Mouse (Mus musculus) midbrain, embryonic 14.5 days (tissue): ENCODE data around the gene Catsper1. TPM values are rescaled to one million over a fixed set of nuclear protein-coding genes. Genes with fewer than 3 reads are reported as not detected.
"Not testable (repeated sequence)": the region's sequence is repeated elsewhere in the genome, so short reads cannot be mapped to it uniquely, and the experiment has no call there.

Source experiments
- ATAC-seq: fragments of 200-750 bp; cut with Nextera tagmentation; 2 replicates; pipeline ENCODE4 v1.8.0; 2017; ENCODE audit warnings: moderate number of reproducible peaks, moderate library complexity; ENCODE audit not compliant: low FRiP score, low TSS enrichment
- DNase-seq: peaks from one replicate; pipeline ENCODE4 v3.0.0-alpha.2; 2015
- H3K27ac ChIP-seq: fragments of 300-500 bp; sonication (generic); replicated peaks from 2 replicates; pipeline ENCODE4 v1.5.1; 2014; ENCODE audit warnings: mild to moderate bottlenecking, low read depth, low read length, moderate library complexity
- H3K27me3 ChIP-seq: fragments of 300-500 bp; sonication (generic); 2 replicates; pipeline ENCODE4 v1.6.1; 2014; ENCODE audit warnings: low read length, control low read depth, mixed read lengths; ENCODE audit not compliant: control insufficient read depth, insufficient read depth
- H3K36me3 ChIP-seq: fragments of 300-500 bp; sonication (generic); 2 replicates; pipeline ENCODE4 v1.6.1; 2014; ENCODE audit warnings: low read length, control low read depth; ENCODE audit not compliant: control insufficient read depth, insufficient read depth
- H3K4me1 ChIP-seq: fragments of 300-500 bp; sonication (generic); 2 replicates; pipeline ENCODE4 v1.6.1; 2014; ENCODE audit warnings: mild to moderate bottlenecking, antibody characterized with exemption, low read length, control low read depth; ENCODE audit not compliant: control insufficient read depth, insufficient read depth
- H3K4me2 ChIP-seq: fragments of 300-500 bp; sonication (generic); 2 replicates; pipeline ENCODE4 v1.6.1; 2014; ENCODE audit warnings: mild to moderate bottlenecking, low read length, moderate library complexity
- H3K4me3 ChIP-seq: fragments of 300-500 bp; sonication (generic); replicated peaks from 2 replicates; pipeline ENCODE4 v1.5.1; 2014; ENCODE audit warnings: low read depth, low read length
- H3K9ac ChIP-seq: fragments of 300-500 bp; sonication (generic); replicated peaks from 2 replicates; pipeline ENCODE4 v1.6.1; 2014; ENCODE audit warnings: mild to moderate bottlenecking, low read length, moderate library complexity
- H3K9me3 ChIP-seq: fragments of 300-500 bp; sonication (generic); 2 replicates; pipeline ENCODE4 v1.6.1; 2016; ENCODE audit warnings: low read length, control low read depth, mixed read lengths; ENCODE audit not compliant: control insufficient read depth
- WGBS: fragments of 180-500 bp; shearing (Covaris S2); extraction: QIAGEN DNeasy Blood & Tissue Kit; methylation state at CpG from one replicate; pipeline ENCODE4 v1.1.7; 2014; 5-methylcytosine and 5-hydroxymethylcytosine counted together
- polyA plus RNA-seq: library from polyadenylated mRNA; unstranded; fragments of >200 nt; fragmentation: Nextera tagmentation; extraction: Ambion mirVana; gene quantifications from 2 replicates; pipeline ENCODE4 v1.2.1, GENCODE M21; 2014

The Catsper1 gene
- polyA plus RNA-seq, 1 experiment from 2014 or later, result not detected

DNA sequence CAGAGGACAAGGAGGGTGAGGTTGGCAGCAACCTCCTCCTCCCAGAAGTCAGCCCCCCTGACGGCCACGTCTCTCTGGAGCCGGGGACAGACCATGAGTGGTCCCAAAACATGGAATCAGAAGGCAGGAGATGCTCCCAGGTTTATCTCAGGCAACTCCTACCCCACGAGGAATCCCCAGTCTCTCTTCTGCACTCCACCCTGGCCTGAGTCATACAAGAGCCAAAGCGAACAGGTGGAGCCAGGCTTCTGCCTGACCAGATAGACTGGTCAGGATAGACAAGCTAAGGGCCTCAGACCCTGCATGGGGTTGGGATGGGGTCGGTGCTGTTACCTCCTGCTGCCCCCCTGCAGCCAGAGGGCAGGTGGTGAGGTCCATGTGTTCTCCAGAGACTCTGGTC is 12.5 kb downstream of the Catsper1 start:
- 77% methylated on average over 6 of the region's 6 CpGs for WGBS
- DNase-seq (no peak), ATAC-seq (no peak)
- Histone ChIP-seq H3K4me2 (no peak overlapping the region), H3K27me3 (no peaks in the 10 kb centered on the region), H3K36me3 (no peaks in the 10 kb centered on the region), H3K4me1 (peaks cover 5% of the 10 kb centered on the region; the same call in 1 of the 2 replicates), H3K4me3 (no peak overlapping the region), H3K9me3 (no peaks in the 10 kb centered on the region), H3K9ac (no peak overlapping the region), H3K27ac (no peak overlapping the region)

DNA sequence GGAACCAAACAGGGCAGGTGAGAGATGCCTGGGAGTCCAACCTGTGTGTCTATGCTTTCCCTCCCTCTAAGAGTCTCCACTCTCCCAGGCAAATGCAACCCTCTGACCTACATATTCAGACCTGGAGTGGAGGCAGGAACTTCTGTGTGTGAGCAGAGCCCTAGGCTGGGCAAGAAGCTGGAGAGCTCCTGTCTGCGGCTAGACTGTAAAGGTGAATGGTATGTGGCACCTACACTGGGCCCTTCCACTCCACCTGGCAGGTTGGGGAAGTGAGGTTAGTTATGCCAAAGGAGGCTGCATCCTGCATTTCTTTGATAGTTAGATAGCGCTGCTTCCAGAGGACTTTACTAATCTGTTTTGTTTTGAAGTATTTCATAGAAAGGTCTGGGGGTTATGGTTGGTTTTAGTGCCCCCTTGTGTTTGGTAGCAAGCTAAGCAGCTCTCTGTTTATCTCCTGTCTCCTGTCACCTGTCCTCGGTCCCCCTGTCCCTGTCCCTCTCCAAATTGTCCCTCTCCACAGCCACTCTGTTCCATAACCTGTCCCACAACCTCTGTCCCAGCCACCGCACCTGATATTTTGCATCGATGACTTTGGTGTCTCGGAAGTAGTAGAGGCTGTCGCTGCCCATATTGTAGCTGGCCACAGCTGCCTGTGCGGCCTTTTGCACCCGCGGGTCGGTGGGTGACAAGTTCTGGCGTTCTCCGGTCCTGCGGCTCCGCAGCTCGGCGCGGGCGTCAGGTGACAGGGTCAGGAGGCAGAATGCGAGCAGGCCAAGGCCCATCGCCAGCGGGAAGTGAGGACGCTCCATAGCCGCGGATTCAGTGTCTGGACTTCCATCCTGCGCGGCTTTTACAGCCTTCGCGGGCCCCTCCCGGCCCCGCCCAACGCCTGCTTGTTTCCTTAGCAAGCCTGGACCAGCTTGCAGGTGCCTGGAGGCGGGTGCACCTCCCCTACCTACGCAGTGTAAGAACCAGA is 13.3 kb downstream of the Catsper1 start:
- Histone ChIP-seq H3K27ac (no peak overlapping the region), H3K4me3 (peak overlapping the region; percentile 34), H3K27me3 (no peaks in the 10 kb centered on the region), H3K36me3 (no peaks in the 10 kb centered on the region), H3K9me3 (no peaks in the 10 kb centered on the region), H3K4me1 (peaks cover 5% of the 10 kb centered on the region; the same call in 1 of the 2 replicates), H3K4me2 (peak overlapping the region; percentile 60), H3K9ac (peak overlapping the region; percentile 64)
- no peak; the same call in 1 of the 2 replicates for ATAC-seq
- DNase-seq, result peak; percentile 77
- WGBS, result 6% methylated on average over 34 of the region's 34 CpGs

DNA sequence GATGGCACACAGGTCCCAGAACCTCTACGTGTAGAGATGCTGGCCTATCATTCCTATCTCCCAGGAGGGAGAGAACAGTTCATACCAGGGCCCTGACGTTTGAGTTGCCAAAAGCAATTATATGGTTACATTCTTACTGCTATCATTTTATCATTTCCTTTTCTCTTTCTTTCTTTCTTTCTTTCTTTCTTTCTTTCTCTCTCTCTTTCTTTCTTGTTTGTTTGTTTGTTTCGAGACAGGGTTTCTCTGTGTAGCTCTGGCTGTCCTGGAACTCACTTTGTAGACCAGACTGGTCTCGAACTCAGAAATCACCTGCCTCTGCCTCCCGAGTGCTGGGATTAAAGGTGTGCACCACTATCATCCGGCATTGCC is 13.9 kb downstream of the Catsper1 start, which contains the start of gene Cst6:
Gene Cst6, minus strand, starts transcription at position 73 of the 372 bp plus-strand sequence.
- H3K36me3 ChIP-seq, H3K9me3 ChIP-seq, ATAC-seq, H3K4me1 ChIP-seq, DNase-seq, H3K27me3 ChIP-seq, H3K27ac ChIP-seq: not testable (repeated sequence)
- Histone ChIP-seq H3K9ac (peak within 1 kb of the TSS; percentile 64), H3K4me2 (peak within 1 kb of the TSS; percentile 60), H3K4me3 (peak within 1 kb of the TSS; percentile 34)
- 63% methylated on average over 6 of the region's 6 CpGs for WGBS

DNA sequence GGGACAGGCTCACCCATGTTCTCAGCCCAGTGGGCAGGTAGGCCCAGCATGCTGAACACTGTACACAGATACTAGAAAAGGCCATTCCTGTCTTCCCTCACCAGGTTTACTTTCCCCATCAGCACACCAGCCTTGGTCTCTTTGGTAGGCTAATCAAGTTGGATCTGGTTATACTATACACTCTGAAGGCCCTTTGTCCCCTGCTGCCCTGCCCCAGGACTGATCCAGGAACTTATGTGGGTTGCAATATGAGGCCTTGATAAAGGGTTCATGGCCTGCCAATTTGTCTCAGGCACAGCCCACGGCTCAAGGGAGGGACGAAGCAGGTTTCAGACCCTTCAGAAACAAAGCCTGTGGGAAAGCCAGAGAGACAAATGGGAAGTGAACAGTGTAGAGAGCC is 18.1 kb downstream of the Catsper1 start:
- H3K27me3 ChIP-seq, result no peaks in the 10 kb centered on the region
- no peak for ATAC-seq
- 80% methylated on average over 2 of the region's 2 CpGs for WGBS

DNA sequence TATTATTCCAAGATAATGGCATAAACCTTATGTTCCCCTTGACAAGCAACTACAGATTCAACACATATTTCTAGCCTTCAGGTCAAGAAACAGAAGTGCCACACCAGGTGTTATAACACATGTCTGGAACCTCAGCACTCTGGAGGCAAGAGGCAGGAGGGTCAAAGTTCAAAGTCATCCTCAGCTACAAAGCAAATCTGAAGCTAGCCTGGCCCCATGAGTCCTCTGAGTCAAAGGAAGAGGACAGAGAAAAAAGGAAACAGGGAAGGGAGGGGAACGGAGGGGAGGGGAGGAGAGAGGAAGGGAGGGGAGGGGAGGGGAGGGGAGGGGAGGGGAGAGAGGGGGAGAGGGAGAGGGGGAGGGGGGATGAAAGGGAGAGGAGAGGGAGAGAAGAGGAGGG is 20.5 kb downstream of the Catsper1 start:
- Histone ChIP-seq H3K4me1 (no peaks in the 10 kb centered on the region), H3K9ac (no peak overlapping the region), H3K4me3 (no peak overlapping the region), H3K27ac (no peak overlapping the region), H3K27me3 (no peaks in the 10 kb centered on the region), H3K9me3 (no peaks in the 10 kb centered on the region), H3K36me3 (no peaks in the 10 kb centered on the region), H3K4me2 (no peak overlapping the region)
- DNase-seq, result no peak
- ATAC-seq, result no peak
- 40% methylated on average over 1 of the region's 1 CpGs for WGBS

More for the DNA sequence above, 18.1 kb downstream of the Catsper1 start:
- no peak overlapping the region for H3K4me2 ChIP-seq
- no peak overlapping the region; the same call in 1 of the 2 replicates for H3K9ac ChIP-seq
- no peak overlapping the region for H3K4me3 ChIP-seq
- no peaks in the 10 kb centered on the region for H3K9me3 ChIP-seq
- no peaks in the 10 kb centered on the region for H3K36me3 ChIP-seq
- no peak for DNase-seq
- no peak overlapping the region for H3K27ac ChIP-seq
- peaks cover 5% of the 10 kb centered on the region; the same call in 1 of the 2 replicates for H3K4me1 ChIP-seq

DNA sequence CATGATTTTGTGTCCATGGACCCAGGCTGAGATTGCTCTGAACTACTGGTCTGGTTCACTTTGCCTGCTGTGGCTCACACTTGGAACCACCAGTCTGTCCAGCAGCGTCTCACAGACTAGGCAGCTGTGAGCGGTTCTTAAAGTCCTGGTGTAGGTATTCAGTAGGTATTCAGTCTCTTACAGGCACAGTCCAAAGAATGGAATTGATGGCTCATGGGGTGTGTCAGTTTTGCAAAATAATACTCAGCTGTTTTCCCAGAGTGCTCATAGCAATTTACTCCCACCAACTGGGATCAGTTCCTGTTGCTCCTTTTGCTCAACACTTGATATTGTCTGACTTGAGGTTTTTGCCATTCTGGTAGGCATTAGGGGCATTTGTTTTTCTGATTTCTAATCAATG is 26.6 kb downstream of the Catsper1 start:
- H3K27ac ChIP-seq, result no peak overlapping the region
- H3K27me3 ChIP-seq, result no peaks in the 10 kb centered on the region
- no peak for ATAC-seq
- DNase-seq, result no peak
- H3K4me1 ChIP-seq, result peaks cover 5% of the 10 kb centered on the region; the same call in 1 of the 2 replicates
- no peak overlapping the region for H3K4me3 ChIP-seq
- H3K9ac ChIP-seq, result no peak overlapping the region
- no peaks in the 10 kb centered on the region for H3K9me3 ChIP-seq
- H3K36me3 ChIP-seq, result peaks cover 15% of the 10 kb centered on the region
- 89% methylated on average over 2 of the region's 2 CpGs for WGBS
- no peak overlapping the region for H3K4me2 ChIP-seq

DNA sequence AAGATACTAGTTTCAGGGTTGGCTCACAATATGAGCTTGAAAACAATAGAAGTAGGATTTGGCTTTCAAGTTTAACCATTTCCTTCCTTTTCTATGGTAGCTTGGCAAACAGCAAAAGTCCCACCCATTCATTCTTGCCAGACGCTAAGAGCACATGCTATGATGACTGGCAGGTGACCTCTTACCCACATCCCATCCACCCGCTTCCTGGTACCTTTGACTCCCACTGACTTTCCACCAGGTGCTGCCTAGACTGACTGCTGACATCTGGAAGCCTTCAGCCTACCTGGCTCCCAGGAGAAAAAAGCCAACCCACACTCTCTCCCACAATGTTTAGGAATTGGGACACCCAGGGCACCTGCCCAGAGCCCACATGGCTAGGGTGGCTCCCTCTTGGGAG is 28.6 kb downstream of the Catsper1 start:
- no peak for DNase-seq
- Histone ChIP-seq H3K9ac (no peak overlapping the region), H3K36me3 (peaks cover 25% of the 10 kb centered on the region), H3K9me3 (no peaks in the 10 kb centered on the region), H3K4me3 (no peak overlapping the region), H3K4me1 (peaks cover 15% of the 10 kb centered on the region), H3K4me2 (no peak overlapping the region), H3K27me3 (no peaks in the 10 kb centered on the region), H3K27ac (no peak overlapping the region)
- no peak for ATAC-seq
- 92% methylated on average over 2 of the region's 2 CpGs for WGBS

DNA sequence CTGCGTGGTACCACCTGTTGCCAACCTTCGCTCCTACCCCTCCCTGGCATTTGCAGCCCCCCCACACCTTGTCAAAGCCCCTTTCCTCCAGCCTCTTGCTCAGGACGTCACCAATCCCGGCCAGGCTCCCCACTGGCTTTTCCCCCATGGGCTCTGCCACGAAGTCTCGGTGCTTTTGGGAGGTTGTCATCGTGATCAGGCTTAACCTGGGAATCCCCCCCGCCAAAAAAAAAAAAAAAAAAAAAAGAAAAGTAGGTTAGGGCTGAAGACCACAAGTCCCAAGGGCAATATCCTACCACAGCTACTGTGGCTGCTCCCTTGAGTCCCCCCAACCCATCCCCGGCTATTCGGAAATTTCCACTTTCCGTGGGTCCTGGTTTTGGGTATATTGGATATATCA is 30.2 kb downstream of the Catsper1 start:
- H3K4me2 ChIP-seq, result peak overlapping the region; percentile 92
- H3K36me3 ChIP-seq, result peaks cover 40% of the 10 kb centered on the region
- peaks cover 15% of the 10 kb centered on the region for H3K4me1 ChIP-seq
- peak overlapping the region; percentile 96 for H3K4me3 ChIP-seq
- no peaks in the 10 kb centered on the region for H3K27me3 ChIP-seq
- H3K9me3 ChIP-seq, result no peaks in the 10 kb centered on the region
- H3K27ac ChIP-seq, result peak overlapping the region; percentile 91
- ATAC-seq (no peak), DNase-seq (no peak)
- 20% methylated on average over 11 of the region's 11 CpGs for WGBS
- H3K9ac ChIP-seq, result peak overlapping the region; percentile 79
